Mouse (Mus musculus): ENCODE data around the gene Slc5a2. TPM values are rescaled to one million over a fixed set of nuclear protein-coding genes. Genes with fewer than 3 reads are reported as not detected.

Slc5a2 gene
- polyA plus RNA-seq, 1 experiment from 2014 or later = 0.36 TPM

Small RNAs within 50 kb of the gene (microRNA-seq; reads per million reads assigned to microRNA genes)
- not detected for gene Mir3103

Other genes with a start within 250 kb of the Slc5a2 start
- 0.87 and 0.92 TPM in 2 replicates for gene Itgam, start 203.0 kb upstream of the Slc5a2 start, polyA plus RNA-seq (2015; fragmentation: Nextera tagmentation; extraction: Ambion mirVana)
- not detected in 2 replicates for gene Gm49368, start 203.0 kb upstream of the Slc5a2 start, polyA plus RNA-seq (2015; fragmentation: Nextera tagmentation; extraction: Ambion mirVana)
- gene Itgax, start 136.1 kb upstream of the Slc5a2 start, polyA plus RNA-seq (2015; fragmentation: Nextera tagmentation; extraction: Ambion mirVana) = not detected in 2 replicates
- gene Itgad, start 111.3 kb upstream of the Slc5a2 start, polyA plus RNA-seq (2015; fragmentation: Nextera tagmentation; extraction: Ambion mirVana) = not detected in 2 replicates
- 24.2 and 27.0 TPM in 2 replicates for gene Cox6a2, start 59.3 kb upstream of the Slc5a2 start, polyA plus RNA-seq (2015; fragmentation: Nextera tagmentation; extraction: Ambion mirVana)
- gene Armc5, start 28.3 kb upstream of the Slc5a2 start, polyA plus RNA-seq (2015; fragmentation: Nextera tagmentation; extraction: Ambion mirVana) = 16.6 and 18.5 TPM in 2 replicates
- 9.2 and 9.6 TPM in 2 replicates for gene 9130023H24Rik, start 27.6 kb upstream of the Slc5a2 start, polyA plus RNA-seq (2015; fragmentation: Nextera tagmentation; extraction: Ambion mirVana)
- gene Tgfb1i1, start 18.8 kb upstream of the Slc5a2 start, polyA plus RNA-seq (2015; fragmentation: Nextera tagmentation; extraction: Ambion mirVana) = 48.8 and 49.1 TPM in 2 replicates
- 21.6 and 26.4 TPM in 2 replicates for gene BC017158, start 32.5 kb downstream of the Slc5a2 start, polyA plus RNA-seq (2015; fragmentation: Nextera tagmentation; extraction: Ambion mirVana)
- 12.7 and 14.2 TPM in 2 replicates for gene Rgs10, start 153.1 kb downstream of the Slc5a2 start, polyA plus RNA-seq (2015; fragmentation: Nextera tagmentation; extraction: Ambion mirVana)
- 37.1 and 39.6 TPM in 2 replicates for gene Tial1, start 196.1 kb downstream of the Slc5a2 start, polyA plus RNA-seq (2015; fragmentation: Nextera tagmentation; extraction: Ambion mirVana)

Data from limb, embryonic 13.5 days (tissue).